Mouse (Mus musculus) ES-Bruce4 (cell line): ENCODE measurements around the gene Prss1.
"Not testable (repeated sequence)": the region's sequence is repeated elsewhere in the genome, so short reads cannot be mapped to it uniquely, and the experiment has no call there.

Experiments
- CTCF ChIP-seq: IDR thresholded peaks from one replicate; pipeline ENCODE4 v1.8.1; 2011; ENCODE audit warnings: low read depth, low read length
- EP300 ChIP-seq: IDR thresholded peaks from 2 replicates; pipeline ENCODE4 v1.6.1; 2011; ENCODE audit warnings: low read depth, low read length; ENCODE audit not compliant: insufficient read depth
- POLR2A ChIP-seq: IDR thresholded peaks from one replicate; pipeline ENCODE4 v1.8.1; 2011; ENCODE audit warnings: low read length; ENCODE audit not compliant: insufficient read depth

DNA sequence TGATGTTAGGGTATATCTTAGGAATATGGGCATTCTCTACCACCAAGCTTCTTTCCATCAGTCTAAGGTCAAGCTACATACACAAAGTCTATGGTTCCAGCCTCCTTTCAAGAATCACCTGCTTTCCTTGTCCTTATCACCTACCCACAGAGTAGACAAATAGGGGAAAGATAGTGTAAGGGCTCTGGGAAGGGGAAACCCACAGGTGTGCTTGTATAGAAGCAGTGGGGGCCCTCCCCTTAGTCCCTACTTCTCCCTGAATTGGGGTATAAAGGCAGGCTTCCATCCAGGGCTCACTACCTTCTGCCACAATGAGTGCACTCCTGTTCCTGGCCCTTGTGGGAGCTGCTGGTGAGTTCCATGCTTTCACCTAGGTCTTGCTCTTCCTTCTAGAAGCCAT is at the start of gene Prss1:
- TF ChIP-seq CTCF, EP300, POLR2A: not testable (repeated sequence)
